In genomic region chr9:70140871-70141796, GRCm38 (mm10) we compare ENCODE assay signal across 8 mouse cellular contexts. TPM values are rescaled to one million over a fixed set of nuclear protein-coding genes. Genes with fewer than 3 reads are reported as not detected.
DNase-seq lines count a peak whose midpoint lies in the region; ATAC-seq and TF ChIP-seq lines count a peak whose summit lies in the region.

No protein-coding gene starts in this region.

- no peaks in the 10 kb centered on the region for H3K9me3 ChIP-seq in hindbrain, postnatal 0 days (ENCODE audit: low read length)

- peak; percentile 41 to 75 for DNase-seq in adrenal gland, adult (ENCODE audit: inconsistent age in 2 of 2, low spot score in 1 of 2)
- peak; percentile 54 to 63 for DNase-seq in cerebellum, postnatal 4 days (ENCODE audit: low spot score in 2 of 2)
- peak; percentile 82 for DNase-seq in gastrocnemius, adult 2 months
- DNase-seq in hindbrain, postnatal 0 days (ENCODE audit: low spot score) = peak; percentile 87
- peak; percentile 87 to 95 for DNase-seq in left cerebral cortex, adult 18-20 months (ENCODE audit: low spot score in 2 of 2)
- peak; percentile 72 for DNase-seq in lung, postnatal 14 days
- peak; percentile 93 for DNase-seq in right cerebral cortex, postnatal 14 days

- H3K27me3 ChIP-seq in hindbrain, postnatal 0 days (ENCODE audit: insufficient read depth, low read length) = no peaks in the 10 kb centered on the region

- peak; percentile 91 for ATAC-seq in hindbrain, postnatal 0 days
- no peak for ATAC-seq in monocyte, adult 5-6 weeks (replicated peaks; ENCODE audit: insufficient number of reproducible peaks, low FRiP score, low TSS enrichment, poor library complexity, severe bottlenecking)

- 0 out of 2 replicates have a peak, but pooled peaks cover 5% of the 10 kb centered on the region for H3K4me1 ChIP-seq in hindbrain, postnatal 0 days (ENCODE audit: insufficient read depth, low read length)

- H3K36me3 ChIP-seq in hindbrain, postnatal 0 days (ENCODE audit: insufficient read depth, low read length) = no peaks in the 10 kb centered on the region

- H3K4me2 ChIP-seq in hindbrain, postnatal 0 days (ENCODE audit: low read depth, low read length) = peak overlapping the region; percentile 83

- WGBS in hindbrain, postnatal 0 days = under 1% methylated on average over 87 of the region's 87 CpGs

- H3K27ac ChIP-seq in gastrocnemius, adult 2 months = peak overlapping the region; percentile 31; the same call in 1 of the 2 replicates
- H3K27ac ChIP-seq in hindbrain, postnatal 0 days = peak overlapping the region; percentile 73; the same call in 1 of the 2 replicates

- intact Hi-C loops in gastrocnemius, adult 2 months (cut with DNase I) = no loop called here

- TF ChIP-seq CTCF in gastrocnemius, adult 2 months (IDR thresholded peaks at IDR 0.05) = no peak
- TF ChIP-seq CTCF in hindbrain, postnatal 0 days (IDR thresholded peaks at IDR 0.05; ENCODE audit: low read depth) = no peak

- H3K9ac ChIP-seq in hindbrain, postnatal 0 days (replicated peaks; ENCODE audit: low read length) = peak overlapping the region; percentile 59

- peak overlapping the region; percentile 74 for H3K4me3 ChIP-seq in gastrocnemius, adult 2 months
- H3K4me3 ChIP-seq in hindbrain, postnatal 0 days (ENCODE audit: low read length) = peak overlapping the region; percentile 59

RNA-seq across cellular contexts. Expression of gene Fam81a, which starts 1.2 kb away (rescaled TPM):
- 1 to 10 TPM in 1 of 2 experiments, under 1 TPM in 1; 0.92 to 1.7 TPM for total RNA-seq in gastrocnemius, adult 2 months (2021)
- 9.9 and 14.4 TPM in 2 replicates for total RNA-seq in hindbrain, postnatal 0 days (2014; rRNA removed)
- polyA plus RNA-seq in hindbrain, postnatal 0 days (2015; fragmentation: Nextera tagmentation; extraction: Ambion mirVana) = 16.3 and 17.7 TPM in 2 replicates
- total RNA-seq in left cerebral cortex, adult 18-20 months (2021) = 100 to 1,000 TPM; 190 to 198 TPM
- 0.64 to 1.7 TPM (median 0.76 TPM) in 3 replicates for total RNA-seq in monocyte, adult 5-6 weeks (2017)

Comparison
In these comparisons a context has a peak if more than half of its experiments do, and no peak if none do; other contexts are left out.
1. RNA of gene Fam81a, which starts 1.2 kb away (total RNA-seq): 190 to 198 TPM in left cerebral cortex, adult 18-20 months; 9.9 to 14.4 TPM in hindbrain, postnatal 0 days, 0.92 to 1.7 TPM in gastrocnemius, adult 2 months and 0.64 to 1.7 TPM in monocyte, adult 5-6 weeks; every median in the first group is over 10 times any median in the second.
2. Peak in every context shown above with its lines, with median percentiles within 50 percentile points of each other: DNase-seq.